Mouse (Mus musculus) stomach, embryonic 15.5 days (tissue): Measurements from ENCODE around the gene Atm. TPM values are rescaled to one million over a fixed set of nuclear protein-coding genes. Genes with fewer than 3 reads are reported as not detected.

Experiments
- ATAC-seq: fragments of 200-750 bp; cut with Nextera tagmentation; 2 replicates; pipeline ENCODE4 v1.8.0; 2017; ENCODE audit warnings: low read depth, moderate number of reproducible peaks, moderate TSS enrichment; ENCODE audit not compliant: insufficient read depth, low FRiP score
- H3K27ac ChIP-seq: fragments of 300-500 bp; sonication (generic); 2 replicates; pipeline ENCODE4 v1.5.1; 2015; ENCODE audit warnings: mild to moderate bottlenecking, inconsistent platforms
- H3K27me3 ChIP-seq: fragments of 300-500 bp; sonication (generic); replicated peaks from 2 replicates; pipeline ENCODE4 v1.6.1; 2015; ENCODE audit warnings: inconsistent platforms
- H3K36me3 ChIP-seq: fragments of 300-500 bp; sonication (generic); 2 replicates; pipeline ENCODE4 v1.6.1; 2015; ENCODE audit warnings: inconsistent platforms
- H3K4me1 ChIP-seq: fragments of 300-500 bp; sonication (generic); 2 replicates; pipeline ENCODE4 v1.6.1; 2015; ENCODE audit warnings: inconsistent platforms
- H3K4me2 ChIP-seq: fragments of 300-500 bp; sonication (generic); 2 replicates; pipeline ENCODE4 v1.6.1; 2015; ENCODE audit warnings: mild to moderate bottlenecking, inconsistent platforms
- H3K4me3 ChIP-seq: fragments of 300-500 bp; sonication (generic); replicated peaks from 2 replicates; pipeline ENCODE4 v1.5.1; 2015; ENCODE audit warnings: inconsistent platforms
- H3K9ac ChIP-seq: fragments of 300-500 bp; sonication (generic); 2 replicates; pipeline ENCODE4 v1.6.1; 2015; ENCODE audit warnings: inconsistent platforms
- H3K9me3 ChIP-seq: fragments of 300-500 bp; sonication (generic); 2 replicates; pipeline ENCODE4 v1.6.1; 2016; ENCODE audit warnings: inconsistent platforms
- WGBS: fragments of 180-500 bp; shearing (Covaris S2); methylation state at CpG from one replicate; pipeline ENCODE4 v1.1.7; 2015; 5-methylcytosine and 5-hydroxymethylcytosine counted together
- polyA plus RNA-seq: library from polyadenylated mRNA; unstranded; fragments of >200 nt; fragmentation: Nextera tagmentation; extraction: Ambion mirVana; gene quantifications from 2 replicates; pipeline ENCODE4 v1.2.1, GENCODE M21; 2015

Atm gene
- polyA plus RNA-seq = 11.8 and 12.4 TPM in 2 replicates

DNA sequence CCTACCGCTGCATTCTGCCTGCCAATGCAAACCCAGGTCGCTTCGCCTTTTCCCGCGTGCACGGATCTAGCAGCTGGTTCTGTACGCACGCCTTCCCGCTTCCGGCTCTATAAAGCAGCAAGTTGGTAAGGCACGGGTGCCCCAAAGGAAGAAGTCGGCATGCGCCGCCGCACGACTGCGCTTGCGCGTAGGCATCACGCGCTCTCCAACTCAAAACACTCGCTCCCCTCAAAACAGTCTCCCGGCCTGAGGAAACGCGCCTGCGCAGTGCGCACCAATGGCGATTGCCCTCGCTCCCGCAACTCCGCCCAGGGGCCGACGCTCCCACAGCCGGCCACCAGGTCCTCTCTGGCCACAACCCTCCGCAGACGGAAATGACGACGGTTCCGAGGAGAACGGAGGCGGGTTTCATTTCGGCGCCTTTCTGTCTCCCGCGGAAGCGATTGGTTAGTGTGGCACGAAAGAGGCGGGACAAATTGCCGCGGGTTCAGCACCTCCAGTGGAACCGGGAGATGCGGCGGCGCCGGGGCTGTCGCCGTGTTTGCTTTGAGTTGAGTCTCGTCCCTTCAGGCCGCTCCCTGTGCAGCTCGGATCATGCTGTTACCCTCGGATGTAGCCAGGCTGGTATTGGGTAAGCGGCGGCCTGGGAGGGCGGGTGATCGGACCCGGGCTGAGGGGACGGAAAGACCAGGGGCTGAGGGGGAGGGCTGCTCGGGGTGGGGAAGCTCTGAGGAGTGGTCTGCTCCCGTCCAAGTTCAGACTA lies at the start of gene Atm, which contains the start of gene Npat:
Gene Atm, minus strand, starts transcription at position 183 of the 763 bp plus-strand sequence.
Gene Npat, plus strand, starts transcription at position 490 of the 763 bp plus-strand sequence.
- Histone ChIP-seq H3K4me3 (peak within 1 kb of the TSS; percentile 75), H3K4me2 (peak within 1 kb of the TSS; percentile 74), H3K9ac (peak within 1 kb of the TSS; percentile 80), H3K36me3 (no peaks in the 10 kb centered on the region), H3K9me3 (no peaks in the 10 kb centered on the region), H3K27ac (peak within 1 kb of the TSS; percentile 96), H3K27me3 (no peaks in the 10 kb centered on the region), H3K4me1 (peaks cover 5% of the 10 kb centered on the region)
- under 1% methylated on average over 63 of the region's 69 CpGs for WGBS
- ATAC-seq = peak; percentile 99

DNA sequence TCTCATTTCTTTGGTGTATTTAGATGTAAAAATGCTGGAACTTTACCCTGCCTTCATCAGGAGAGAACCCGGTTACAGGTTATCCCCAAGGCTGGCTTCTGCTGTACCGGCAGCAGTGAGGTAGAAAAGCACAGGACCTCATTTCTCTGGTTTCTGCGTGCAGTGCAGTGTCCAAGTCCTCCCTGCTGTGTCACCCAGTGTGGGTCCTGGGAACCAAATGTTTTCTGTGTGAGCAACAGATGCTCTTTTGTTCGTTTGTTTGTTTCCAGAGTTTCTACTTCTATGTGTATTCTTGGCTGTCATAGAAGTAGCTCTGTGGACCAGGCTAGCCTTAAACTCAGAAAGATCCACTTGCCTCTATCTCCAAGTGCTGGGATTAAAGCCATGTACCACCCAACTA lies 45.3 kb upstream of the Atm start:
- no peak for ATAC-seq
- Histone ChIP-seq H3K9ac (no peak overlapping the region), H3K4me3 (no peak overlapping the region), H3K4me2 (no peak overlapping the region), H3K4me1 (no peaks in the 10 kb centered on the region), H3K36me3 (peaks cover 34% of the 10 kb centered on the region), H3K9me3 (no peaks in the 10 kb centered on the region), H3K27ac (no peak overlapping the region), H3K27me3 (no peaks in the 10 kb centered on the region)
- 89% methylated on average over 4 of the region's 4 CpGs for WGBS

DNA sequence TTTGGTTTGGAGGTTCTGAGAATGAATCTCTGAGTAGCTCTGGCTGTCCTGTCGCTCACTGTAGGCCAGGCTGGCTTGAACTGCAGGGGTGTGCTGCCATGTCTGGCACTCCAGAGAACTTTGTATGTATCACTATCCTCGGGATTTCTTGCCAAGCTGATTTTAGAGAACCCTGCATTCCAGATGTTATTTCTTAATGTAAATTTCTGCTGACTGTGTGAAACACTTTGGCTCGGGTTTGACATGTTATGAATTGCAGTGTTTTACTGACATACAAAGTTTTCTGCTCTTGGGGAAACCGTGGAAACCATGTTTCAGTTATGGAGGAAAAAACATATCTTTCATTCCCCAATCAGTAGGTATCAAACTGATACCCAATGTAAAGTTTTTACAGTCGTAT lies 39.2 kb upstream of the Atm start:
- no peak overlapping the region for H3K27ac ChIP-seq
- H3K9ac ChIP-seq = no peak overlapping the region
- no peak for ATAC-seq
- H3K27me3 ChIP-seq = no peaks in the 10 kb centered on the region
- H3K36me3 ChIP-seq = peaks cover 17% of the 10 kb centered on the region
- H3K4me3 ChIP-seq = no peak overlapping the region
- 62% methylated on average over 5 of the region's 5 CpGs for WGBS
- no peak overlapping the region for H3K4me2 ChIP-seq
- H3K9me3 ChIP-seq = no peaks in the 10 kb centered on the region
- no peaks in the 10 kb centered on the region for H3K4me1 ChIP-seq

DNA sequence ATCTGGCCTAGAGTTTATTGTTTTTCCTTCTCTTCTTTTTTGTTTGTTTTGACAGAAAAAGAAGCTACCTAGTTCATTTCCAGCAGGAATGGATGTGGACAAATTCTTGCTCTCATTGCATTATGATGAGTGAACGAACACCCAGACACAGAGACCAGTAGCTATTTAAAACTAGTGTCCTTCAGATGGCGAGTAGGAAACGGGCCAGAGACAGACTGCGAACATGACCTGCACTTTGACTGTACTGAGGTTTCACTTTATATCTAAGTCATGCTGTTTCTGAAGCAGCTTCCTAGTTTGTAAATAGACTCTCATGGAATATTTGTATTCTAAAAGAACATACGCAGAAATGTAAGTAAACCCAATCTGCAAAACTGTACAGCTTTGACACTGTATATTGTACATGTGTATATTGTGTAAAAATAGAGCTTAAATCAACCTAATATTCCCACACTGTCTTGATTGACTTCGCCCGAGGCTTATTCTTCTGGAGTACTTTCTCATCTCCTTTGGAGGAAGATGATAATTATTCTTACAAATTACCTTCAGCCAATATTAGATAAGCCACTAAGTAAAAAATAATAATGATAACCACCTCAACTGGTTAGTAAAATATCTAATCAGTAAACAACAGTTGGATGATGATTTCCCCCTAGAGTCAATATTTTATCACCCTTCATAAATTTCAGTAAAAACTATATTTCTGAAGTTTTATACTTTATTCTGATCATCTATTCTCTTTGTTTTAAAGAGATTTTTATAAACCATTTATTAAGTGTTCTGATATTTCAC lies 36.2 kb upstream of the Atm start:
- Histone ChIP-seq H3K4me1 (no peaks in the 10 kb centered on the region), H3K4me3 (no peak overlapping the region), H3K27me3 (no peaks in the 10 kb centered on the region), H3K36me3 (peaks cover 26% of the 10 kb centered on the region), H3K27ac (no peak overlapping the region), H3K9ac (no peak overlapping the region), H3K9me3 (no peaks in the 10 kb centered on the region), H3K4me2 (no peak overlapping the region)
- no peak for ATAC-seq
- WGBS = 90% methylated on average over 7 of the region's 7 CpGs

DNA sequence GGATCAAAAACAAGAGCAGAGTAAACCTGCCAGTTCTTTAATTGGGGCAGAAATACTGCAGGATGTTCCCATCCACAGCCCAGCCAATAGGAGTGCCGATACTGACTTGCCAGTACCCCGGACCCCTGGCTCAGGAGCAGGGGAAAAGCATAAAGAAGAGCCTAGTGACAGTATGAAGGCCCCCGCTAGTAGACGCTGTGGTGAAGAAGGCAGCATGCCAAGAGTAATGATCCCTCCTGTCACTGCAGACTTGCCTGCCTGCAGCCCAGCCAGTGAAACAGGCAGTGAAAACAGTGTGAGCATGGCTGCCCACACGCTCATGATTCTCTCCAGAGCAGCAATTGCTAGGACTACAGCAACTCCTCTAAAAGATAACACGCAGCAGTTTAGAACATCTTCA lies 34.1 kb upstream of the Atm start:
- H3K9me3 ChIP-seq = no peaks in the 10 kb centered on the region
- no peak overlapping the region for H3K4me2 ChIP-seq
- no peaks in the 10 kb centered on the region for H3K27me3 ChIP-seq
- H3K36me3 ChIP-seq = peaks cover 26% of the 10 kb centered on the region
- no peak for ATAC-seq
- no peak overlapping the region for H3K4me3 ChIP-seq
- H3K27ac ChIP-seq = no peak overlapping the region
- WGBS = 86% methylated on average over 6 of the region's 6 CpGs
- H3K9ac ChIP-seq = no peak overlapping the region
- H3K4me1 ChIP-seq = no peaks in the 10 kb centered on the region

DNA sequence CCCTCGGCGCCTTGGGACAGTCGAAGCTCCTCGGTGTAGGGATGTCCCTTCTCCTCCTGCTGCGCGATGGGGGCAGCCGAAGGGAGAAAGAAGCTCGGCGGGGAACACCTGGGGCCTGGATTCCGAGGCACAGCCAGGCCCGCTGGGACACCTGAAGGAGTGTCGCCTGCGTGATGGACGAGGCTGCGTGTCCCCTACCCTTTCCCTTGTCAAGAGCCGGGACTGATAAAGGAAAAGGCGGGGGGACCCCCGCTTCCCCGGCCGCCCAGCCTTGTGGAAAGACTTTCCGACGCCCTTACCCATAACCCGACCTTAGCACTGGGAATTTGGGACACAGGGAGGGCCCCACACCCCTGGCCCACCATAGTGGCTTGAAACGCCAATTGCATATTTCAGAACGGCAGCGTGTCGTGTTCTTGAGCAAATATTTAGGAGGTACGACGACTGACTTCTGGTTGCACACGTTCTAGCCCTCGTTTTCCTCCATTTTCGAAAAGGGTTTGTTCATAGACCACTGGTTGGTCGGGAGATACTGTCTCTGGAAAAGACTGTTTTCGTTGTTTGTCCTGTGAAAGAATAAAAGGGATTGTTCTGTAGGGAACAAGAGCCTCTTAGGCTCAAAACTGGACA lies 911 bp upstream of the Atm start:
- H3K36me3 ChIP-seq = no peaks in the 10 kb centered on the region
- H3K4me3 ChIP-seq = peak overlapping the region; percentile 75
- no peaks in the 10 kb centered on the region for H3K9me3 ChIP-seq
- no peaks in the 10 kb centered on the region for H3K27me3 ChIP-seq
- H3K27ac ChIP-seq = peak overlapping the region; percentile 96
- WGBS = under 1% methylated on average over 32 of the region's 34 CpGs
- 0 out of 2 replicates have a peak, but pooled peaks have one; percentile 2 for ATAC-seq
- H3K9ac ChIP-seq = peak overlapping the region; percentile 80
- peaks cover 5% of the 10 kb centered on the region for H3K4me1 ChIP-seq
- H3K4me2 ChIP-seq = peak overlapping the region; percentile 70

DNA sequence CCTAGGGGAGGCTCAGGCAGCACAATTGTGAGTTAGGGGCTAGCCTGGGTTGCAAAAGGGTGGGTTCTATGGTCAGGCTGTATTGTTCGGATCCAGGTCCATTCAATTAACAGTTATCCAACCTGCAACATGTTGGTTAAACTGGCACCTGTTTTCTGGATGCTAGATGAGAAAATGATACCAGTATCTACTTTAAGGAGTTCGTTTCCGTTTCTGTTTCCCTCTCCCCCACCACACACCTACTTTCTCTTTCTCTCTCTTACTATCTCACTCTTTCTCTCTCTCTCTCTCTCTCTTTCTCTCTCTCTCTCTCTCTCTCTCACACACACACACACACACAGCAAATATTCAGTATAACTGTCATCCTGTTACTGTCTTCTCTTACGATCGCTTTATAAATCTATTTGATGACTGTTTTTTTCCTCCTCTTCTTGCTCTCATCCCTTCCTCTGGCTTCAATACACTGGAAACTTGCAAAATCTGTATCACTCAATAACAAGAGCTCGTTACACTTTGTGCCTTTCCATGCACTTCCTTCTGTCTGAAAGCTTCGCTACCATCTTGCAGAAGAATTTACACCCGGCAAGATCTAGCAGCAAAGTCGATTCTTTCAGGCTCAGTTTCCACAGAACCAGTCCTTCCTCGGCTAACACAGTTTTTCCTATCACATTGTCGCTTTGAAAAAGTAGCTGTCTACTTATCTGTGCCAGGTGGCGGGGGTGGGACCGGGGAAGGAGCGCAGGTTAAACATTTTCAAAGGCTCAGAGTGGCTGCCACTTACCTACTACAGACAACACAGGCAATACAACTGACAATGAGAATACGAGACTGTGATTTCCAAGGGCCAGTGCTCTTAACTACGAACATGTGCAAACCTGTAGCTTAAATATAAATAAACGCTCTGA lies 872 bp downstream of the Atm start:
- peak overlapping the region; percentile 54; the same call in 1 of the 2 replicates for H3K9ac ChIP-seq
- no peaks in the 10 kb centered on the region for H3K27me3 ChIP-seq
- H3K36me3 ChIP-seq = no peaks in the 10 kb centered on the region
- peak overlapping the region; percentile 74 for H3K4me2 ChIP-seq
- H3K9me3 ChIP-seq = no peaks in the 10 kb centered on the region
- H3K27ac ChIP-seq = peak overlapping the region; percentile 88
- H3K4me3 ChIP-seq = peak overlapping the region; percentile 75
- 10% methylated on average over 17 of the region's 17 CpGs for WGBS
- H3K4me1 ChIP-seq = peaks cover 5% of the 10 kb centered on the region
- ATAC-seq = no peak

DNA sequence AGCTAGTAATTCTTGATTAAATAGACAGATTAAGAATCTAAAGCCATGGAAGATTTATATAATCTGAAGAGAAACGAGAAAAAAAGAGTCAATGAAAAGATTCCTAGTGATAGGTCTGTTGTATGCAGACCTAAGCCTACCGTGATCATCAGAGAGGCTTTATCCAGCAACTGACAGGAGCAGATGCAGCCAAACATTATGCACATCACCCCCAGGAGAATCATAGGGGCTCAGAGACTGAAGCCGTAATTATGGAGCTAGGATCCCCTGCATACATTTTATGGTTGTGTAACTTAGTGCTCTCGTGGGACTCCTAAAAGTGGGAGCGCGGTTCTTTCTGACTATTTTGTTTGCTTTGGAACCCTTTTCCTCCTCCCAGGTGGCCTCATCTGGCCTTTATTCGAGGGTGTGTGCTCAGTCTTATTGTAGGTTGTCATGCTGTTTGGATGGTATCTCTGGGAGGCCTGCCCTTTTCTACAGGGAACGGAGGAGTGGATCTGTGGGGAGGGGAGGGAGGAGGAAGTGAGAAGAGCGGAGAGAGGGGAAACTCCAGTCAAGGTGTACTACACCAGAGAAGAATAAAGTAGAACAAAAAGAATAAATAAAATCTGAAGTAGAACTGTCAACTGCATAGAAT lies 19.0 kb downstream of the Atm start:
- no peak overlapping the region for H3K4me3 ChIP-seq
- no peak overlapping the region for H3K9ac ChIP-seq
- no peaks in the 10 kb centered on the region for H3K4me1 ChIP-seq
- WGBS = 67% methylated on average over 9 of the region's 9 CpGs
- no peaks in the 10 kb centered on the region for H3K27me3 ChIP-seq
- H3K4me2 ChIP-seq = no peak overlapping the region
- no peaks in the 10 kb centered on the region; the same call in 1 of the 2 replicates for H3K36me3 ChIP-seq
- H3K27ac ChIP-seq = no peak overlapping the region
- H3K9me3 ChIP-seq = no peaks in the 10 kb centered on the region
- ATAC-seq = no peak

DNA sequence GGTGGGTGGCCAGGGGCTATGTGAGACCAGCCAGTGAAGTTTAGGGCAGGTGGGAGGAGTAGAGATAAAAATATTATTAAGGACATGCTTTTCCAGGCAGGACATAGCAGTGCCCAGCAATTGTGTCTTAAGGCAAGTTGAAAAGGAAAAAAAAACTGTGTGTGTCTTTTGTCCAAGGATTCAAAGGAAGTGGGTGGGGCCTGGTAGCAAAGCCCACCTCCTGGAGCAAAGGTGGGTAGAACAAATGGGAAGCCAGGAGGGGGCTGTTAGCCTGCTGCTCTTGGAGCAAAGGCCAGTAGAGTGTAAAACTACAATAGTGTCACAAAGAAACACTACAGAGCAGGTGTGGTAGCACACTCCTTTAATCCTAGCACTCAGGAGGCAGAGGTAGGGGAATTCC lies 22.4 kb downstream of the Atm start:
- no peaks in the 10 kb centered on the region for H3K9me3 ChIP-seq
- ATAC-seq = no peak
- H3K27me3 ChIP-seq = no peaks in the 10 kb centered on the region

DNA sequence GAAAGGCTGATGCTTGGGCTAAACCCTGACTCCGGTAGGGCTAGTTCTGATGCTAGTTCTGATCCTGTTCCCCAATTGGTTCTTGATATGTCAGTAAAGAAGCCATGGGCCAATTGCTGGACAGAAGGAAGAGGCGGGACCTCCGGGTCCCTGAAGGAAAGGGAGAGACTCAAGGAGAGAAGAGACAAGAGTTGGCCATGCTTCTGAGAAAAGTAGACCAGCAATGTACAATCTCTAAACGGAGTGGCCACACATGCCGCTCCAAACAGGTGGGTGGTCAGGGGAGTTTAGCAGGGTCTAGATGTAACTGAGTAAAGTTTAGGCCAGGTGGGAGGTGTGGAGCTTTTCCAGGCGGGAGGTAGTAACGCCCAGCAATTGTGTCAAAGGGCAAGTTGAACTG lies 28.5 kb downstream of the Atm start:
- Histone ChIP-seq H3K4me3 (no peak overlapping the region), H3K9me3 (no peaks in the 10 kb centered on the region), H3K4me2 (no peak overlapping the region), H3K27me3 (no peaks in the 10 kb centered on the region), H3K4me1 (no peaks in the 10 kb centered on the region), H3K9ac (no peak overlapping the region), H3K27ac (no peak overlapping the region), H3K36me3 (no peaks in the 10 kb centered on the region)
- 86% methylated on average over 7 of the region's 7 CpGs for WGBS
- no peak for ATAC-seq

More for the DNA sequence above, 22.4 kb downstream of the Atm start:
- Histone ChIP-seq H3K36me3 (no peaks in the 10 kb centered on the region), H3K4me3 (no peak overlapping the region), H3K27ac (no peak overlapping the region), H3K9ac (no peak overlapping the region), H3K4me1 (no peaks in the 10 kb centered on the region), H3K4me2 (no peak overlapping the region)

DNA sequence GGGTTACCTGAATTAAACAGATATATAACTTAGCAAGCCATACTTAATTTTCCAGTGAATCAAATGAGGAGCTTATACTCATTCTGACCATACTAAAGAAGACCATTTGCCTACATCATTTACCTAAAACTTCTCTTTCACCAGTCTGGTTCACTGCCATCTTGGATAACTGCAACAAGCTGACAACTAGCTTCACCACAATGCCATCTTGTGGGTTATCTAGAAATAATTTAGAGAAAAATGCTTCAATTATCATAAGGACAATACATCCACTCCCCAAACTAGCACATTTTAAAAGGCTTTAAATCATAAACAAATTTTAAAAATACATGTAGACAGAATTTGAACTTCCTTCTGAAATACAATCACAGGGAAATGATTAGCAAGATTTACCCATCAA lies 50.7 kb downstream of the Atm start:
- Histone ChIP-seq H3K4me3 (no peak overlapping the region), H3K9me3 (no peaks in the 10 kb centered on the region), H3K36me3 (peaks cover 7% of the 10 kb centered on the region; the same call in 1 of the 2 replicates)

More for the DNA sequence above, 50.7 kb downstream of the Atm start:
- no peak for ATAC-seq
- H3K27me3 ChIP-seq = no peaks in the 10 kb centered on the region
- no peak overlapping the region for H3K4me2 ChIP-seq
- H3K4me1 ChIP-seq = no peaks in the 10 kb centered on the region
- no peak overlapping the region for H3K9ac ChIP-seq
- H3K27ac ChIP-seq = no peak overlapping the region
